Mouse (Mus musculus): Measurements from ENCODE around the gene Gm49322.

Gm49322 gene

DNA sequence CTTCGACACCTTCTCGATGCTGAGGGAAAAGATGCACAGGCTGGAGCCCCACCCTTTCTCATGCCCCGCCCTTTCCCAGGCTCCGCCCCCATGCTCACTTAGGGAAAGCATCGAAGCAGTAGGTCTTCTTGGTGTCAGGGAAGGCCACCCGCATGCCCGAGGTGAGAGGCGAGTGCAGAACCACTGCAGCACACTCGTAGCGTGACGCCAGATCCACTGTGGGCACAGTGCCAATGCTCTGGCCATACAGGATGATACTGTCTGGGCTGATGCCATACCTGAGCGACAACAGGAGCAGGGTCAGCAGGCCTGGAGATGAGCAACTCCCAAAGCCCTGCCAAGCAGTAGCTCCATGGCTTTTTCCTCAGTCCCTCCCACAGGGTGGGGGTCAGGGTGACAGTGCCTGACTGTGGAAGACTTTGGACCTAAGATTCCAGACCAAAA is 21.8 kb upstream of the Gm49322 start:
- DNase-seq (ENCODE audit: low read depth) = no peak

DNA sequence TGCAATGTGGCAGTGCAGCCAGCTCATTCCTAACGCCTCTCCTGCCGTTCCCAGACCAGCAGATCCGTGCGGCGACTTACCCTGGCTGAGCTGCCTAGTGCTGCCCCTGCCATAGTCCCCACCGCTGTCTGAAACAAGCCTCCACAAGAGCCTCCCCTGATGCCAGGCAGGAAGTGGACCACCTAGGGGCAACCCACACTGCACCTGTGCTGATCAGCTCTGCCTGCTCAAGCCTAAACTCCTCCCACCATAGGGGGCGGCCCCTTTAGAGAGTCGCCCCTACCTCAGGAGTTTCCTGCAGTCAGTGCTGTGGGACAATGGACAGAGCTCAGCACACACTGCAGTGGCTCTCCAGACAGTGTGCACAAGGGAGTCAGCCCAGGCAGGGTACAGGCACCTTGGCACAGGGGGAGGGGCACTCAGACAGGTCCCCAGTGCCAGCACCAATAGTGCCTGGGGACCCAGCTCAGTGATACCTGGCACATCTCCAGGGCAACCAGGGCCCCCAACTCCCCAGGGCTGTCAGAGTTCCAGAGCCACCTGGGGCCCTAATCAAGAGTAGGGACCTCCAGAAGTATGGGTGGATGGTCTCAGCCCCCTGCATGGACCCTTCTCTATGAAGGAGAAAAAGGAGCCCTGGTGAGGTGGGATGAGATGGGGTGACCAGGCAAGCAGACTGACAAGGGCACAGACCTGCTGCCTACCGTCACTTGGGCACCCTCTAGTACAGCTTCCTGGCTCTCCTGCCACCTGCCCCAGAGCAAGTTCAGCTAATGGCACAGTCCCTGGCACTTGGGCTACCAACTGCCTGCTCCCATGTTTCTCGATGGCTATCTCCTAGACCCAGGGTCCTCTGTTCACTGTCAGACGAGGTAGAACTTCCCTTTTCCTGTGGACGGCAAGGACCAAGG is 20.9 kb upstream of the Gm49322 start:
- DNase-seq (ENCODE audit: low read depth) = no peak

DNA sequence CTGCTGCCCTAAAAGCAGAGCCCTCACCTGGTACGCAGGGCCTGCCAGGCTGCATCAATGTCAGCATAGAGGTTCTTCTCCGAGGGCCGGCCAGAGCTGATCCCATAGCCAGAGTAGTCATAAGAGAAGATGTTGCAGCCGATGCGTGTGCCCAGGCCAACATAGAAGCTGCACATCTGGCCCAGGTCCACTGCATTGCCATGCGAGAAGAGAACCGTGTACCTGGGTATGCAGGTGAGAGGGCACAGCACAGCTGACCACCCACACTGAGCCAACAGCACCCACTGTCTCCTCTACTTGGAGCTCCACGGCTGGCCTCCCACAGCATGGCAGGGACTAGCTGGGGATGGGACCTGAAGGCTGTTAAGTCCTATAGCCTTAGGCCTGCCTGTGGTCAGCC is 20.2 kb upstream of the Gm49322 start:
- DNase-seq (ENCODE audit: low read depth) = no peak

- DNase-seq (ENCODE audit: low read depth) = no peak
Measured at GRCm38 (mm10) chr10:80586407-80587304, 19.2 kb upstream of the Gm49322 start.

GRCm38 (mm10) chr10:80587305-80587657 is 18.5 kb upstream of the Gm49322 start:
- no peak for DNase-seq (ENCODE audit: low read depth)

- peak; percentile 63 for DNase-seq (ENCODE audit: low read depth)
Measured at GRCm38 (mm10) chr10:80589127-80589878, 16.5 kb upstream of the Gm49322 start.

GRCm38 (mm10) chr10:80589879-80590854 is 15.7 kb upstream of the Gm49322 start, which contains the start of gene Abhd17a:
Abhd17a (minus strand) TSS chr10:80590341.
- peak; percentile 98 for DNase-seq (ENCODE audit: low read depth)

DNA sequence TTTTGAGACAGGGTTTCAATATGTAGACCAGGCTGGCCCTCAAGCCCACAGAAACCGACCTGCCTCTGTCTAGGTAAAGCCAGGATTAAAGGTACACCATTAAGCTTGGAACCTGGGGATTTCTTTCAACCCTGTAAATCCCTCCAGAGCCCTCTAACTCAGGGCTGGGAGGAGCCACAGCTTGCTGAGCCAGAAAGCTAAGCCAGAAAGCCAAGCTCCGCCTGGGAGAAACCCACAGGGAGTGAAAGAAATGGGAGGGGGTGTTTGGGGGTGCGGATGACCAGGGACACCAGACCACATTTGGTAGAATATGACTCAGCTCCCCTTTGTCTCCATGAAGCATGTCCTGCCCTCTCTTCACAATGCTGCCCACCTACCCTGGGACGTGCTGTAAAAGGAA is 9.5 kb upstream of the Gm49322 start:
- no peak for DNase-seq (ENCODE audit: low read depth)

- peak; percentile 98 for DNase-seq (ENCODE audit: low read depth)
Measured at GRCm38 (mm10) chr10:80602698-80603325, 3.0 kb upstream of the Gm49322 start, which contains the start of the genes Scamp4 and Adat3. Scamp4 (plus strand) TSS chr10:80602872. Adat3 (plus strand) TSS chr10:80602880.

DNA sequence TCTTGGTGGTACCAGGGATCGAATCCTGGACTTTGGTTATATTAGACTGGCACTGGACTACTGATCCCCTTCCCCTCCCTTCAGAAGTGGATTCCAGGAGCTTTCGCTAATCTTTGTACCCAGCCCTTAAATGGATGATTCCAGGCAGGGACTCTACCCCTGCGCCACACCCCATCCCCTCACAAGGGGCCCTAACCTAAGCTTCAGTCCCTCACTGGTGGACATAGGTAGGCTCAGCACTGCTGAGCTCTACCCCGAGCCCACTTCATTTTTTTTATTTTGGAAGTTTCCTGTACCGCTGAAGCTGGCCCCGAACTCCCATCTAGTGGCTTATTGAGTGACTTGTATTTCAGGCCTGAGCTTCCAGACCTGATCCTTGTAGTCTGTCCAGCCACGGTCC is 2.5 kb upstream of the Gm49322 start:
- no peak for DNase-seq (ENCODE audit: low read depth)

- DNase-seq (ENCODE audit: low read depth) = no peak
Measured at GRCm38 (mm10) chr10:80604001-80604509, 1.8 kb upstream of the Gm49322 start.

- DNase-seq (ENCODE audit: low read depth) = no peak
Measured at GRCm38 (mm10) chr10:80604988-80605387, 833 bp upstream of the Gm49322 start.

DNA sequence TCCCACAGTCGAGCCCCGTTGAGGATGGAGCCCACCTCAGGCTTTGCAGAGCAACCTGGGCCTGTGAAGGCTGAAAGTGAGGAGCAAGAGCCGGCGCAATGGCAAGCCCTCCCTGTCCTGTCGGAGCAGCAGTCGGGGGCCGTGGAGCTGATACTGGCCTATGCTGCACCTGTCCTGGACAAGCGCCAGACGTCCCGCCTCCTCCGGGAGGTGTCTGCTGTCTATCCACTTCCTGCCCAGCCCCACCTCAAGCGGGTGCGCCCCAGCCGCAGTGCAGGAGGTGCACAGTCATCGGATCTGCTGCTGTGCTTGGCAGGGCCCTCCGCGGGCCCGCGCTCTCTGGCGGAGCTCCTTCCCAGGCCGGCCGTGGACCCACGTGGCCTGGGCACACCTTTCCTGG is 485 bp downstream of the Gm49322 start:
- DNase-seq (ENCODE audit: low read depth) = peak; percentile 78

- no peak for DNase-seq (ENCODE audit: low read depth)
Measured at GRCm38 (mm10) chr10:80606737-80607350, 1.0 kb downstream of the Gm49322 start.

DNA sequence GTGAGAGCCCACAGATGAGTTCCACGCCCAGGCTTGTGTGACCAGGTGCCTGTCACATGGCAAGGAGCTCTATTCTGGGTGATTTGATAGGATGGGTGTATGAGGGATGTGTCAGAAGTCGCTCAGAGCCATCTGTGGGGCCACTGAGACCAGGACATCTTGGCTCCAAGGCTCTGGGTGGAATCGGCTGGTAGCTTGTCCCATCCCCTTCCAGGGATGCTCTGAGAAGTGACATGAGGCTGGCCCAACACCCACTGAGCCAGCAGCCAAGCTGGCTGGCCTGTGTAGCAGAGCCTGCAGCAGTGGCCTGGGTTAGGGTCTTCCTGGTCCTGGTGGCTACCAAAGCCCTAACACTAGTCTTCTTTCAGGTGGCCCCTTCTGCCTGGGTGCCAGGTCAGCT is 2.6 kb downstream of the Gm49322 start:
- DNase-seq (ENCODE audit: low read depth) = no peak

- no peak for DNase-seq (ENCODE audit: low read depth)
Measured at GRCm38 (mm10) chr10:80609269-80609924, 3.6 kb downstream of the Gm49322 start.

DNA sequence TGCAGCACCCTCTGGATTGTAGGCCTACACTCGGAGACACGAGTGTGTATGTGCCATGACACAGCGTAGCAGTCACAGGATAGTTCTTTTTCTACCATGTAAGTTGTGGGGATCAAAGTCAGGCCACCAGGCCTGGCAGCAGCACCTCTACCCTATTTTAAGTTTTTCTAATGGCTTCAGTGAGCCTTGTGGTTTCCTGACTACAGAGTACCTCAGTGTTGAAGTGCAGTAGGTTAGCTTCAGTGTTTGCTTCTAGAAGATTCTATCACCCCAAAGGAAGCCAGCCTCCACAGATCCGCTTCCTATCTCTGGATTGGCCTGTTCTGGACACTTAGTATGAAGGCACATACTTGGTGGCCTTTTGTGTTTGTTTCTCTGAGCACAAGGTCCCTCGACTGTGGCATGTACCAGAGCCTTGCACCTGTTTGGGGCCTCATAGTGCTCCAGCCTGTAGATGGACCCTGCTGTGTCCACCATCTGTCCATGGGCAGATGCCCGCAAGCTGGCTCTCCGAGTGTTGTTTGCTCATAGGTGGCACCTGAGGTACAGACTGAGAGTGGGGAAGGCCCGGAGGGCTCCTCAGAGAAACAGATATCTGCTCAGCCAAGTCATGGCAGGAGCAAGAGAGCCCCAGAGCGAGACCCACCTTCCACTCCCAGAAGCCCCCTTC is 4.4 kb downstream of the Gm49322 start:
- DNase-seq (ENCODE audit: low read depth) = peak; percentile 64

DNA sequence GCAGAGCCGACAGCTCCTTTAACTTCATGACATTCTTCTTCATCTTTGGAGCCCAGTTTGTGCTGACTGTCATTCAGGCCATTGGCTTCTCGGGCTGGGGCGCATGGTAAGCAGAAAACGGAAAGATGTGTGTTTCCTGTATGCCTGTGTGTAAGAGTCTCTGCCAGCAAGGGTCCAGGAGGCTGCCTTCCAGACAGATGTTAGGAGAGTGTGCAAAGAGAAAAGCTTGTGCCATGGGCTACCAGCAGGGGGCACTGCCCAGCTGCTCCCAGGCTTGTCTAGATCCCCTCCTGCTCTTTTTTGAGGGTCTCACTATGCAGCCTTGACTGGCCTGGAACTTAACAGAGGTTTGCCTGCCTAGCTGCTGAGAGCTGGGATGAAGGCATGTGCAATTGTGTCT is 5.2 kb downstream of the Gm49322 start:
- DNase-seq (ENCODE audit: low read depth) = peak; percentile 83

Data from naive thymus-derived CD4-positive, alpha-beta T cell, adult 2 months (primary cell).